Mouse (Mus musculus): ENCODE results near the gene Mylk4. TPM values are rescaled to one million over a fixed set of nuclear protein-coding genes. Genes with fewer than 3 reads are reported as not detected.
A peak's percentile ranks its signal among the peaks of the same experiment; 100 is the strongest.

Mylk4 gene
- polyA plus RNA-seq, 1 experiment from 2014 or later, result 0.24 TPM

DNA sequence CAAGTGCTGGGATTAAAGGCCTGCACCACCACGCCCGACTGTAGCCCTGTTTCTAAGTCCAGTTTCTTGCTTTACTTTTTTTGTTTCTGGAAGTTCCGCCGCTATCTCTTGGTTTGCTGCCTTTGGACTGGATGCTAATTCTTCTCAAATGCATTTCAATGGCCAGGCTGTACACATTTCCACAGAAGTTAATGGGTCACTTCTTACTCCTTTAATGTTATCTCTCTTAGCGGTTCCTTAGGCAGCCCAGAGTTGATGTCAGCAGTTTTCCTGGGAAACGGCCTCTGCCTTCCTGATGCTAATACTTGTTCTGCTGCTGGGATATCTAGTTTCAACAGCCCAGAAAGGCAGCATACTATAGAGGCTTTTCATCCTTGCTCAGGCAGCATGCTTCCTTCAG lies 39.4 kb upstream of the Mylk4 start:
- 88% methylated on average over 6 of the region's 6 CpGs for WGBS
- no peak overlapping the region for H3K4me3 ChIP-seq (replicated peaks; ENCODE audit: low read length)
- H3K9ac ChIP-seq, result no peak overlapping the region
- peaks cover 35% of the 10 kb centered on the region for H3K36me3 ChIP-seq (replicated peaks; ENCODE audit: control insufficient read depth, insufficient read depth)
- H3K9me3 ChIP-seq (ENCODE audit: control insufficient read depth, low read length), result no peaks in the 10 kb centered on the region
- no peaks in the 10 kb centered on the region for H3K4me1 ChIP-seq (replicated peaks; ENCODE audit: control insufficient read depth, insufficient read depth, low read length)
- no peak for DNase-seq (ENCODE audit: low spot score)
- no peak overlapping the region for H3K4me2 ChIP-seq (replicated peaks)
- no peak overlapping the region for H3K27ac ChIP-seq
- ATAC-seq (ENCODE audit: low FRiP score), result no peak
- no peaks in the 10 kb centered on the region for H3K27me3 ChIP-seq (ENCODE audit: control insufficient read depth, insufficient read depth, low read length)

DNA sequence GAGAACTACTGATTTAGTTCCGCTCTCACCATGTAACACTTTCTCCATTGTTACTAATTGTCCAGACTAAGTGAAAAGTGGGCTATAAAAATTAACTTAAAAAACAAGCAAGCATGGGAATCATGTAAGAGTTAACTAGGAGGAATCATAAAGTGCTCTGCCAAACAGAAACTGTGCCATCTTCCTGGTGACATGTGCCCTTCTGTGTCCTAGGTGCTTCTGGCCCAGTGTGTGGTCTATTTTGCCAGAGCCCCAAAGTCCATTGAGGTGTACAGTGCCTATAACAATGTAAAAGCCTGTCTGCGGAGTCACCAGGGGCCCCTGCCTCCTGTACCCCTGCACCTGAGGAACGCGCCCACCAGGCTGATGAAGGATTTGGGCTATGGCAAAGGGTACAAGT lies 37.9 kb upstream of the Mylk4 start:
- Histone ChIP-seq H3K4me2 (replicated peaks) (no peak overlapping the region), H3K9me3 (ENCODE audit: control insufficient read depth, low read length) (no peaks in the 10 kb centered on the region), H3K9ac (no peak overlapping the region), H3K27ac (no peak overlapping the region), H3K27me3 (ENCODE audit: control insufficient read depth, insufficient read depth, low read length) (no peaks in the 10 kb centered on the region), H3K4me1 (replicated peaks; ENCODE audit: control insufficient read depth, insufficient read depth, low read length) (no peaks in the 10 kb centered on the region), H3K4me3 (replicated peaks; ENCODE audit: low read length) (no peak overlapping the region), H3K36me3 (replicated peaks; ENCODE audit: control insufficient read depth, insufficient read depth) (peaks cover 49% of the 10 kb centered on the region)
- DNase-seq (ENCODE audit: low spot score) (no peak), ATAC-seq (ENCODE audit: low FRiP score) (no peak)
- WGBS, result 100% methylated on average over 4 of the region's 4 CpGs

DNA sequence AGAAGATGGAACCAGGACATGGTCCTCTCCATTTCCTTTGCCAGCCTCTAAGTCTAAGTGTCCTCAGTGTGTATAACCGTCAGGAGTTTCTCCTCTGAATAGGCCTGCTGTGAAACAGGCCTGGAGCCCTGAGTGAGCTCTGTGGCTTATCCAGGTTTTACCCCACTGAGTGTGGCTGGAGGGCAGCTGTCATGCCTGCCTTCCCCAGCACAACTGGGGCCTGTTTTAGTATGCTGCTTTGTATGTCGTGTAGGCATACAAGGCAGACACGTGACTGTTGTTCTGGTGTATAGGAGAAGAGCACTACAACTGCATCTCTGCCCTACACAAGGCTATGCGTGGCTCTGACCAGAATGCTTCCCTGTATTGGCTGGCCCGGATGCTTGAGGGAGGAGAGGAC lies 36.2 kb upstream of the Mylk4 start:
- ATAC-seq (ENCODE audit: low FRiP score) (no peak), DNase-seq (ENCODE audit: low spot score) (no peak)
- Histone ChIP-seq H3K4me3 (replicated peaks; ENCODE audit: low read length) (no peak overlapping the region), H3K4me1 (replicated peaks; ENCODE audit: control insufficient read depth, insufficient read depth, low read length) (no peaks in the 10 kb centered on the region), H3K36me3 (replicated peaks; ENCODE audit: control insufficient read depth, insufficient read depth) (peaks cover 64% of the 10 kb centered on the region), H3K9me3 (ENCODE audit: control insufficient read depth, low read length) (no peaks in the 10 kb centered on the region), H3K4me2 (replicated peaks) (no peak overlapping the region), H3K27ac (no peak overlapping the region), H3K27me3 (ENCODE audit: control insufficient read depth, insufficient read depth, low read length) (no peaks in the 10 kb centered on the region), H3K9ac (no peak overlapping the region)
- WGBS, result 95% methylated on average over 5 of the region's 5 CpGs

DNA sequence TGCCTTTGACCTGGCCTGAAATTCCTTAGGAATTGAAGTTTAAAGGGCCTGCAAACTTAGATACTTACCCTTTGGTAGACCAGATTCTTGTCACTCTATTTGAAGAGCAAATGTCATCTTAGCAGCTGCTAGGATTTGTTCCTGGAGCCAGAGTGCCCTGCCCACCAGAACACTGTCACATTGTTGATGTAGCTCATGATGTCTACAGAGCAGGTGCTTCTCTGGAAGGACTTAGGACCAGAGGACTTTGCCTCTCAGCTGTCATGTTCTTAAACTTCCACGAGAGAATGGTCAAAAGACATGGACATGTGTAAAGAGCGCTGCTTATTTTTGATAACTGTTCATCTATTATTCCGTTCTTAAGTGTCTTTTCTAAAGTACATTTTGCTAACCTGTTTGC lies 35.5 kb upstream of the Mylk4 start:
- H3K9ac ChIP-seq, result no peak overlapping the region
- DNase-seq (ENCODE audit: low spot score) (no peak), ATAC-seq (ENCODE audit: low FRiP score) (no peak)
- H3K9me3 ChIP-seq (ENCODE audit: control insufficient read depth, low read length), result no peaks in the 10 kb centered on the region
- H3K27me3 ChIP-seq (ENCODE audit: control insufficient read depth, insufficient read depth, low read length), result no peaks in the 10 kb centered on the region
- WGBS, result 97% methylated on average over 3 of the region's 3 CpGs
- H3K27ac ChIP-seq, result no peak overlapping the region
- H3K36me3 ChIP-seq (replicated peaks; ENCODE audit: control insufficient read depth, insufficient read depth), result peaks cover 67% of the 10 kb centered on the region
- H3K4me1 ChIP-seq (replicated peaks; ENCODE audit: control insufficient read depth, insufficient read depth, low read length), result no peaks in the 10 kb centered on the region
- no peak overlapping the region for H3K4me2 ChIP-seq (replicated peaks)
- H3K4me3 ChIP-seq (replicated peaks; ENCODE audit: low read length), result no peak overlapping the region

DNA sequence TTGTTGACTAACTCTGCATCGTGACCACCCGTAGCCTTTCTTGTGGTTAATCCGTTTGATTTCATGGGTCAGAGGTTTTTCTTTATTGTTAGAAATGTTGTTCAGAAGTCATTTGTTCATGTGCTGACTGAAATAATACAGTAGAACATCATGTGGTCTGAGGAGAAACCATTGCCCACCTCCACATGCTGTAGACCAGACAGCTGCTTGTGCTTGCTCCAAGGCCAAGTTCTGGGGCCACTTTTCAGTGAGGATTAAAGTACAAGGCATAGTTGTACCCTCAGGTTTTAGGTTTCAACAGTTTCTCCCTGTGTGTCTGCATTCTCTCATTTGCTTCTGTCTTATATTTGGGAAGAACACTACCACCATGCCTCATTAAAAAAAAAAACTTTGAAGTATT lies 23.9 kb upstream of the Mylk4 start:
- Histone ChIP-seq H3K4me1 (replicated peaks; ENCODE audit: control insufficient read depth, insufficient read depth, low read length) (peaks cover 18% of the 10 kb centered on the region), H3K4me3 (replicated peaks; ENCODE audit: low read length) (no peak overlapping the region), H3K27me3 (ENCODE audit: control insufficient read depth, insufficient read depth, low read length) (no peaks in the 10 kb centered on the region), H3K36me3 (replicated peaks; ENCODE audit: control insufficient read depth, insufficient read depth) (peaks cover 48% of the 10 kb centered on the region), H3K4me2 (replicated peaks) (no peak overlapping the region), H3K27ac (no peak overlapping the region), H3K9me3 (ENCODE audit: control insufficient read depth, low read length) (no peaks in the 10 kb centered on the region), H3K9ac (no peak overlapping the region)
- DNase-seq (ENCODE audit: low spot score) (no peak), ATAC-seq (ENCODE audit: low FRiP score) (no peak)
- 41% methylated on average over 3 of the region's 3 CpGs for WGBS

DNA sequence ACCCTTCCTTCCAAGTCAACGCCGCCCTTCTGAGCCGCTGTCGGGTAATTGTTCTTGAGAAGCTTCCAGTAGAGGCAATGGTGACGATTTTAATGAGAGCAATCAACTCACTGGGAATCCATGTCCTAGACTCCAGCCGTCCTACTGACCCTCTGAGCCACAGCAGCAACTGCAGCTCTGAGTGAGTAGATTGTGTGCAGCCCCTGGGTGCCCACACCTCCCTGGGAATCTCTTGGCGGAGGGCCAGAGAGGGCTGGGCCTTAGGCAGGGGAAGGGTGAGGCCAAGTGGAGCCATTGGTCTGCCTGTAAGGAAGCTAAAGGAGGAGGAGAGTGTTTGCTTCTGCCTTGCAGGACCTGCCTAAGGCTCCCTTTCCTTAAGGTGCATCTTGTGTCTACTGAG lies 23.1 kb upstream of the Mylk4 start:
- WGBS, result 75% methylated on average over 7 of the region's 7 CpGs
- Histone ChIP-seq H3K27ac (no peak overlapping the region), H3K9me3 (ENCODE audit: control insufficient read depth, low read length) (no peaks in the 10 kb centered on the region), H3K9ac (no peak overlapping the region), H3K4me3 (replicated peaks; ENCODE audit: low read length) (no peak overlapping the region), H3K27me3 (ENCODE audit: control insufficient read depth, insufficient read depth, low read length) (no peaks in the 10 kb centered on the region), H3K4me2 (replicated peaks) (no peak overlapping the region), H3K36me3 (replicated peaks; ENCODE audit: control insufficient read depth, insufficient read depth) (peaks cover 45% of the 10 kb centered on the region), H3K4me1 (replicated peaks; ENCODE audit: control insufficient read depth, insufficient read depth, low read length) (peaks cover 18% of the 10 kb centered on the region)
- ATAC-seq (ENCODE audit: low FRiP score) (no peak), DNase-seq (ENCODE audit: low spot score) (no peak)

DNA sequence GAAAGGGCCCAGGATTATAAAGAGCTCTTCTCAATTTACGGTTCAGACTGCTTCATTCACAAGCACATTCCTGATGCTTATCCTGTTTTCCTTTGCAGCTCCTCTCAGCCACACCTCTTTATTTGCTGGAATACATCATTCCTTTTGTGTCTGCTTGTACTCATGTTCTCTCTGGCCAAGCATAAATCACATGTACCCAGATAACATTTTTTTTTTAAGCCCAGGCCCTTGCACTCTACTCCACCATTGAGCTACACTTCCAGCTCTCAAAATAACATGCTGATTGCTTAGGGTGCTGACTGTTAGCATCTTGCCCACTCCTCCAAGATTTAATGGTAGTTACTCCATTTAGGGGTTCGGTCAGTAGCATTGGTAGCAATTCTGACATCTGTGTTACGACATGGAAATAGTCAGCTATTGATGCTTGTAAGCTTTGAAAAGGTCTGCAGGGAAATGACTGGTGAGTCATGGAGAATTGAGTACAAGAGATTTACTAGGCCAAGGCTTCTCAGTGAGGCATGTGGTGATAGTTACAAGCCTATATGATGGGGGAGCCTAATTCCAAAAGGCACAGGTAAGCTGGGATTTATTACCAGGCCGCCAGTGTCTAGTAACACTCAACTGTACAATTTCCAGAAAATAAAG lies 20.1 kb upstream of the Mylk4 start:
- H3K9ac ChIP-seq, result peak overlapping the region; percentile 78
- H3K4me3 ChIP-seq (replicated peaks; ENCODE audit: low read length), result peak overlapping the region; percentile 90
- H3K36me3 ChIP-seq (replicated peaks; ENCODE audit: control insufficient read depth, insufficient read depth), result peaks cover 27% of the 10 kb centered on the region
- no peak for ATAC-seq (ENCODE audit: low FRiP score)
- 73% methylated on average over 4 of the region's 4 CpGs for WGBS
- H3K4me1 ChIP-seq (replicated peaks; ENCODE audit: control insufficient read depth, insufficient read depth, low read length), result peaks cover 24% of the 10 kb centered on the region
- no peak for DNase-seq (ENCODE audit: low spot score)
- no peaks in the 10 kb centered on the region for H3K27me3 ChIP-seq (ENCODE audit: control insufficient read depth, insufficient read depth, low read length)
- no peak overlapping the region for H3K27ac ChIP-seq
- no peaks in the 10 kb centered on the region for H3K9me3 ChIP-seq (ENCODE audit: control insufficient read depth, low read length)
- H3K4me2 ChIP-seq (replicated peaks), result peak overlapping the region; percentile 80

DNA sequence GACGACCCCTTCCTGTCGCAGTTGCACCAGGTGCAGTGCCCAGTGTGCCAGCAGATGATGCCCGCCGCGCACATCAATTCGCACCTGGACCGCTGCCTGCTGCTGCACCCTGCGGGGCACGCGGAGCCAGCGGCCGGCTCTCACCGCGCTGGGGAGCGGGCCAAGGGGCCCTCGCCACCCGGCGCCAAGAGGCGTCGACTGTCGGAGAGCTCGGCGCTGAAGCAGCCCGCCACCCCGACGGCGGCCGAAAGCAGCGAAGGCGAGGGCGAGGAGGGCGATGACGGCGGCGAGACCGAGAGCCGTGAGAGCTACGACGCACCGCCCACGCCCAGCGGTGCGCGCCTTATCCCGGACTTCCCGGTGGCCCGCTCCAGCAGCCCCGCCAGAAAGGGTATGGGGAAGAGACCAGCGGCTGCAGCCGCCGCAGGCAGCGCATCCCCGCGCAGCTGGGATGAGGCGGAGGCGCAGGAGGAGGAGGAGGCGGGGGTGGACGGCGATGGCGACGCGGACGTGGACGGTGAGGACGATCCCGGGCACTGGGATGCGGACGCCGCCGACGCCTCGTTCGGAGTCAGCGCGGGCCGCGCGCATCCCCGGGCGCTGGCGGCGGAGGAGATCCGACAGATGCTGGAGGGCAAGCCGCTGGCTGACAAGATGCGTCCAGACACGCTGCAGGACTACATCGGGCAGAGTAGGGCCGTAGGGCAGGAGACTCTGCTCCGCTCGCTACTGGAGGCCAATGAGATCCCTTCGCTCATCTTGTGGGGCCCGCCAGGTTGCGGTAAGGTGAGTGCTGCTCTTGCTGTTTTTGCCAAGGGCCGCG lies 18.7 kb upstream of the Mylk4 start, which contains the start of gene D930007J09Rik:
TSS of gene D930007J09Rik (minus strand) at position 591 of the 823 bp plus-strand sequence.
- Histone ChIP-seq H3K27ac (peak within 1 kb of the TSS; percentile 91), H3K4me3 (replicated peaks; ENCODE audit: low read length) (peak within 1 kb of the TSS; percentile 90), H3K4me1 (replicated peaks; ENCODE audit: control insufficient read depth, insufficient read depth, low read length) (peaks cover 24% of the 10 kb centered on the region), H3K9ac (peak within 1 kb of the TSS; percentile 78), H3K9me3 (ENCODE audit: control insufficient read depth, low read length) (no peaks in the 10 kb centered on the region), H3K4me2 (replicated peaks) (peak within 1 kb of the TSS; percentile 80), H3K36me3 (replicated peaks; ENCODE audit: control insufficient read depth, insufficient read depth) (peaks cover 14% of the 10 kb centered on the region), H3K27me3 (ENCODE audit: control insufficient read depth, insufficient read depth, low read length) (no peaks in the 10 kb centered on the region)
- WGBS, result 1% methylated on average over 91 of the region's 95 CpGs
- DNase-seq (ENCODE audit: low spot score) (peak; percentile 50), ATAC-seq (ENCODE audit: low FRiP score) (peak; percentile 46)

DNA sequence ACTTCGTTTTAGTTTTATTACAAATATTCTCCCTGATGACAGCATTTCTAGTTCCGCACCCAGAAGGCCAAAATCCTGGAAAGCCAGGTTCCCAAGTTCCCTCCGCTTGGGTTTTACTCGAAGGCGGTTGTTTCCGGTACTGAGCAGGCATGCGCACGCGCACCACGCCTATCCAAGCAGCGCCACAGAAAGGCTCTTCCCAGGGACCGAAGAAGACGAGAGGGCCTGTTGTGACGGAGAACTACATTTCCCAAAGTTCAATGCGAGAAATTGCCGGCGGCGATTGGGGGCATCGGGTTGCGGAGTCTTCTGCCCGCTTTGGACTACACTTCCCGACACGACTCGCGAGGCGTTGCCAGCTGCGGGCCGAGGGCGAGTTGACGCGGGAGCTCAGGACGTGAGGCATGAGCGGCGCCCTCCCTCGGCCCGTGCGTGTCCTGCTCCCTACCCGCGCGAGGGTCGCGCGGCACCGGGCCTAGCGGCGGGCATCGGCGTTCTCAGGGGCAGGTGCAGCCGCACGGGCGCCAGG lies 18.0 kb upstream of the Mylk4 start, which contains the start of gene Wrnip1:
TSS of gene Wrnip1 (plus strand) at position 346 of the 529 bp plus-strand sequence.
- DNase-seq (ENCODE audit: low spot score), result peak; percentile 100
- peaks cover 8% of the 10 kb centered on the region for H3K36me3 ChIP-seq (replicated peaks; ENCODE audit: control insufficient read depth, insufficient read depth)
- no peaks in the 10 kb centered on the region for H3K27me3 ChIP-seq (ENCODE audit: control insufficient read depth, insufficient read depth, low read length)
- peak within 1 kb of the TSS; percentile 78 for H3K9ac ChIP-seq
- ATAC-seq (ENCODE audit: low FRiP score), result peak; percentile 99
- H3K27ac ChIP-seq, result peak within 1 kb of the TSS; percentile 91
- under 1% methylated on average over 50 of the region's 51 CpGs for WGBS
- peak within 1 kb of the TSS; percentile 90 for H3K4me3 ChIP-seq (replicated peaks; ENCODE audit: low read length)
- peak within 1 kb of the TSS; percentile 80 for H3K4me2 ChIP-seq (replicated peaks)
- H3K9me3 ChIP-seq (ENCODE audit: control insufficient read depth, low read length), result no peaks in the 10 kb centered on the region
- H3K4me1 ChIP-seq (replicated peaks; ENCODE audit: control insufficient read depth, insufficient read depth, low read length), result peaks cover 24% of the 10 kb centered on the region
